Mouse (Mus musculus): ENCODE measurements around the gene Sh3bgrl3. TPM values are rescaled to one million over a fixed set of nuclear protein-coding genes. Genes with fewer than 3 reads are reported as not detected.

Gene Sh3bgrl3
- polyA plus RNA-seq, 1 experiment from 2014 or later = 397 TPM

DNA sequence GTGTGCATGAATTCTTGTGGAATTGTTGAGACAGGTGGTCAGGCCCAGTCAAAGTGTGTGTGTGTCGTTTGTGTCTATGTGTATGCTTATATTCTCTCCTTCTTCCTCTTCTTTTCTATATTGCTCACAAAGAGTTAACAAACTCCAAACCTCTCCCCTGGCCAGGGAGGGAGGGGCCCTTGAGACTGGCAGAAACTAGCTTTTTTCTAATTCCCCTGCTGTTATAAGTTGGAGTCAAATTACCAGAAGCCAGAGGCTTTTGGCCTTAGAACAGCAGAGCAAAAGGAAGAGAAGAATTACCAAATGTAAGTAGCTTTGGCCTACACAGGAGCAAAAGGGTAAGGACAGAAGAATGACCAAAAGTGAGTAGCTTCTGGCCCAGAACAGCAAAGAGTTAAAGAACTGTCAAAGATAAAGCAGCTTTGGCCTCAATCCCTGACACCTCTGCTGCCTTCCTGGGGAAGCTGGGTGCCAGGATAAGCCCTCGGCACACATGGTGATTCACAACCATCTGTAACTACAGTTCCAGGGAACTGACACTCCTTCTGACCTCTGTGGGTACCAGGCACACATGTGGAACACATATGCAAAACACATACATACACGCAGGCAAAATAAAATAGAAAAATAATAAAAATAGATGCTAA is 7.8 kb upstream of the Sh3bgrl3 start:
- WGBS = 41% methylated on average over 3 of the region's 3 CpGs
- Histone ChIP-seq H3K9me3 (replicated peaks; ENCODE audit: control insufficient read depth, low read length) (no peaks in the 10 kb centered on the region), H3K4me3 (replicated peaks; ENCODE audit: low read length) (no peak overlapping the region), H3K27me3 (ENCODE audit: control insufficient read depth, insufficient read depth, low read length) (no peaks in the 10 kb centered on the region), H3K27ac (ENCODE audit: low read length) (no peak overlapping the region), H3K4me1 (ENCODE audit: control insufficient read depth, insufficient read depth, low read length) (peaks cover 5% of the 10 kb centered on the region; the same call in 1 of the 2 replicates), H3K4me2 (ENCODE audit: low read depth, low read length) (no peak overlapping the region), H3K9ac (ENCODE audit: low read length) (no peak overlapping the region), H3K36me3 (ENCODE audit: control insufficient read depth, insufficient read depth, low read length) (no peaks in the 10 kb centered on the region)
- ATAC-seq (ENCODE audit: insufficient read depth, low FRiP score) = no peak

DNA sequence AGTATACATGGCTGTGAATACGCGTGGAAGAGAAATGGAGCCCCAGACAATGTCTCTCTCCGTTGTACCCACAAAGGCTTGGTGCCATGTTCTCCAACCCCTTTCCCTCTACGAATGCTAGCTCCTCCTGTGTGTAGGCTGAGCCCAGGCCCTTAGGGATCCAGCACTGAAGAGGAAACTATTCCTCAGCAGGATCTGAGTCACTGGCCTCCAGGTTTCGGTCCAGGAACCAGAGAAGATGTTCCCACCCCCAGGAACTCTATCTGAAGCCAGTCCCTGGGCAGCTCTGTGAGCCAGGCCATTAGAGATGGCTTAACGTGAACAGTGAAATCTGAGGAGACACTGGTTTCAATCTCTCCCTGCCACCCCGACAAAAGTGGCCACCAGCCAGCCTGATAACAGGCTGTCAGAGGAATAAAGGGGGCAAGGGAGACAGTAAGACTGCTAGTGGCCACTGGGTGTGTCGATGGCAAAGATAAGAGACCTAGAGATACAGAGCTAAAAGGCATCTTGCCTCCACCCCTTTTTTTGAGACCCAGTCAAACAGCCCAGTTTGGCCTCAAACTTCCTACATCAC is 4.0 kb upstream of the Sh3bgrl3 start:
- Histone ChIP-seq H3K36me3 (ENCODE audit: control insufficient read depth, insufficient read depth, low read length) (no peaks in the 10 kb centered on the region), H3K9me3 (replicated peaks; ENCODE audit: control insufficient read depth, low read length) (no peaks in the 10 kb centered on the region), H3K4me2 (ENCODE audit: low read depth, low read length) (no peak overlapping the region), H3K4me3 (replicated peaks; ENCODE audit: low read length) (no peak overlapping the region), H3K4me1 (ENCODE audit: control insufficient read depth, insufficient read depth, low read length) (peaks cover 17% of the 10 kb centered on the region), H3K9ac (ENCODE audit: low read length) (no peak overlapping the region), H3K27me3 (ENCODE audit: control insufficient read depth, insufficient read depth, low read length) (no peaks in the 10 kb centered on the region), H3K27ac (ENCODE audit: low read length) (0 out of 2 replicates have a peak overlapping the region, but pooled peaks have one; percentile 26)
- 59% methylated on average over 8 of the region's 8 CpGs for WGBS
- ATAC-seq (ENCODE audit: insufficient read depth, low FRiP score) = no peak

DNA sequence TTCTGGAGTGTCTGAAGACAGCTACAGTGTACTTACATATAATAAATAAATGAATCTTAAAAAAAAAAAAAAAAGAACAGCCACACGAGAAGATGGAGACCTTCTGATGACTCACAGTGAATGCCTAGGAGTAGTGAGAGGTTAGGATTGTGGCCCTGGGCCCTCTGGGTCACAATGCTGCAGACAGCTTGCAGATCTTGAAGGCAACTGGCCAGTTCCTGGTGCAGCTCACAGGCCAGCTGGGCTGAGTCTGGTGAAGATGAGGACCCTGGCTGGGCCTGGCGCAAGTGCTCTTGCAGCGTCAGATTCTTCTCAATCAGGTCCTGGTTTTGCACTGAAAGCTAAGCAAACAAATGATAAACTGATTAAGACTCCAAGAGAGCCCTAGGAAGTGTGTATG is 3.5 kb upstream of the Sh3bgrl3 start:
- no peak overlapping the region for H3K4me2 ChIP-seq (ENCODE audit: low read depth, low read length)
- H3K27me3 ChIP-seq (ENCODE audit: control insufficient read depth, insufficient read depth, low read length) = no peaks in the 10 kb centered on the region
- H3K36me3 ChIP-seq (ENCODE audit: control insufficient read depth, insufficient read depth, low read length) = no peaks in the 10 kb centered on the region
- ATAC-seq (ENCODE audit: insufficient read depth, low FRiP score) = no peak
- WGBS = 72% methylated on average over 3 of the region's 3 CpGs
- H3K9ac ChIP-seq (ENCODE audit: low read length) = no peak overlapping the region
- peaks cover 22% of the 10 kb centered on the region for H3K4me1 ChIP-seq (ENCODE audit: control insufficient read depth, insufficient read depth, low read length)
- H3K27ac ChIP-seq (ENCODE audit: low read length) = 0 out of 2 replicates have a peak overlapping the region, but pooled peaks have one; percentile 26
- H3K4me3 ChIP-seq (replicated peaks; ENCODE audit: low read length) = no peak overlapping the region
- H3K9me3 ChIP-seq (replicated peaks; ENCODE audit: control insufficient read depth, low read length) = no peaks in the 10 kb centered on the region

DNA sequence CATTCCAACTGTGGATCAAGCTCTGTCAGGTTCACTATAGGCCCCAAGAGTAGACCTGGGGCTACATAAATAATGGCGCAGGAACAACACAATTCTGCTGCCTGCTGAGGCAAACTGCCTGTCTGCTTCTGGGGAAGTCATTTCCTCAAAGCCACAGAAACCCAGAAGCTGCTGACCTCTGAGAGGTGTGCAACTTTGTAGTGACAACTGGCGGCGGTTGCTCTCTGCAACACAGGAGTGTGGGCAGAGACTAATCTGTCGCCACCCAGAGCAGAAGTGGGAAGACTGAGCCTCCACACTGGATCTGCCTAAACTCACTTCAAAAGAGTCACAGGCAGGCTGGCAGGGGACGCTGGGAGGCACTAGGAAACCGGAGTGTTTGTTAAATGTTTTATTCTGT is 893 bp upstream of the Sh3bgrl3 start:
- H3K27me3 ChIP-seq (ENCODE audit: control insufficient read depth, insufficient read depth, low read length) = no peaks in the 10 kb centered on the region
- H3K27ac ChIP-seq (ENCODE audit: low read length) = peak overlapping the region; percentile 98
- no peak for ATAC-seq (ENCODE audit: insufficient read depth, low FRiP score)
- peak overlapping the region; percentile 93 for H3K9ac ChIP-seq (ENCODE audit: low read length)
- no peaks in the 10 kb centered on the region for H3K36me3 ChIP-seq (ENCODE audit: control insufficient read depth, insufficient read depth, low read length)
- peak overlapping the region; percentile 87 for H3K4me3 ChIP-seq (replicated peaks; ENCODE audit: low read length)
- peak overlapping the region; percentile 80 for H3K4me2 ChIP-seq (ENCODE audit: low read depth, low read length)
- H3K9me3 ChIP-seq (replicated peaks; ENCODE audit: control insufficient read depth, low read length) = no peaks in the 10 kb centered on the region
- WGBS = 37% methylated on average over 6 of the region's 6 CpGs
- peaks cover 26% of the 10 kb centered on the region for H3K4me1 ChIP-seq (ENCODE audit: control insufficient read depth, insufficient read depth, low read length)

DNA sequence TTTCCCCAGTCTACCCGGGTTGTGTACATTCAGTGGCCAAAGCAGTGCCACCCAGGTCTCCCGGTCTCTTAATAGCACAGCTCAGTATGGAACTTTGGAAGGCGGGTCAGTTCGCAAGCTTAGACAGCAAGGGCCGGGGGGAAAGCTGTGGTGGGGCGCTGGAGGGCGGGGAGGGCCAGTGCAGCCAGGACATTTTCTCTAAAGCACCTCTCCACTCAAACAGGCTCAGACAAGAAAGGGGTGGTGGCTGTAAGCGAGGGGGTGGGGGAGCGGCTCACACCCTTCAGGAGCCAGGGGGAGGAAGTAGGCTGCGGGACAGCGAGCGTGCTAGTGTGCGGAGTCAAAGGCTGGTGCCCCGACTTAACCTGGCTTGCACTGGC is 384 bp upstream of the Sh3bgrl3 start:
- Histone ChIP-seq H3K9me3 (replicated peaks; ENCODE audit: control insufficient read depth, low read length) (no peaks in the 10 kb centered on the region), H3K9ac (ENCODE audit: low read length) (peak overlapping the region; percentile 93), H3K27ac (ENCODE audit: low read length) (peak overlapping the region; percentile 98), H3K4me1 (ENCODE audit: control insufficient read depth, insufficient read depth, low read length) (peaks cover 26% of the 10 kb centered on the region), H3K27me3 (ENCODE audit: control insufficient read depth, insufficient read depth, low read length) (no peaks in the 10 kb centered on the region), H3K36me3 (ENCODE audit: control insufficient read depth, insufficient read depth, low read length) (no peaks in the 10 kb centered on the region), H3K4me2 (ENCODE audit: low read depth, low read length) (peak overlapping the region; percentile 80), H3K4me3 (replicated peaks; ENCODE audit: low read length) (peak overlapping the region; percentile 87)
- peak; percentile 77 for ATAC-seq (ENCODE audit: insufficient read depth, low FRiP score)
- 2% methylated on average over 14 of the region's 14 CpGs for WGBS

DNA sequence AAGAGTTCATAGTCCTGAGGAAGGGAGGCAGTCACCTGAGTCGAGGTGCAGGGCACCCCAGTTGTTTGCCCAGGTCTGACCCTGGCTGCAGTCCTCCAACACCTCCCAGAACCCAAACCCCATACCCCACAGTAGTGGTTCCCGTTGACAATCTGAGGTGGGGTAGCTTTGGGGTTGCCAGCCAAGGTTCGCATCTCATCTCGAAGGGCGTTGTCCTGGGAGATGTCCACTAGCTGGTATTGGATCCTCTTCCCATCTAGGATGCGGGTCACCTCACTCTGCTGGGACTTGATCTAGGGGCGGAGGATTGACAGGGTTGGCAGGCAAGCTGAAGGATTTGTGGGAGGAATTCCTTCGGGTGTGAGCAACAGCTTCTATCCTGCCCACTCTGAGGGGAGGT is 796 bp downstream of the Sh3bgrl3 start:
- peak overlapping the region; percentile 87 for H3K4me3 ChIP-seq (replicated peaks; ENCODE audit: low read length)
- H3K4me2 ChIP-seq (ENCODE audit: low read depth, low read length) = peak overlapping the region; percentile 80
- peak overlapping the region; percentile 98 for H3K27ac ChIP-seq (ENCODE audit: low read length)
- H3K9me3 ChIP-seq (replicated peaks; ENCODE audit: control insufficient read depth, low read length) = no peaks in the 10 kb centered on the region
- H3K36me3 ChIP-seq (ENCODE audit: control insufficient read depth, insufficient read depth, low read length) = no peaks in the 10 kb centered on the region
- WGBS = 51% methylated on average over 8 of the region's 8 CpGs
- H3K4me1 ChIP-seq (ENCODE audit: control insufficient read depth, insufficient read depth, low read length) = peaks cover 26% of the 10 kb centered on the region
- H3K9ac ChIP-seq (ENCODE audit: low read length) = peak overlapping the region; percentile 93
- no peak for ATAC-seq (ENCODE audit: insufficient read depth, low FRiP score)
- no peaks in the 10 kb centered on the region for H3K27me3 ChIP-seq (ENCODE audit: control insufficient read depth, insufficient read depth, low read length)

DNA sequence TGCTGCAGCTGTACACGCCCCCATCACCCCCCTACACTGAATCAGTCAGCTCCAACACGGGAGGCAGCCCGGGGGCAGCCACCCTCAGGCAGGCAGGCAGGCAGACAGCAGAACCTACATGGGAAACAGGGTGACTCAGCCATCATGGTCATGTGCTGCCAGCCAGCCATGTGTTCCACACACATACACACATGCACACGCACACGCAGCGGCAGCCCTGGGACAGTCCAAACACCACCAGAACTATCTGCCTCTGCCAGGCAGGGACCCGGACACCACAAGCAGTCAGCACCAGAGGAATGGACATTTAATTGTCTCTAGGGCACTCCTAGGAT is 1.5 kb downstream of the Sh3bgrl3 start:
- Histone ChIP-seq H3K9ac (ENCODE audit: low read length) (0 out of 2 replicates have a peak overlapping the region, but pooled peaks have one; percentile 7), H3K36me3 (ENCODE audit: control insufficient read depth, insufficient read depth, low read length) (no peaks in the 10 kb centered on the region), H3K4me2 (ENCODE audit: low read depth, low read length) (peak overlapping the region; percentile 80), H3K27ac (ENCODE audit: low read length) (no peak overlapping the region), H3K9me3 (replicated peaks; ENCODE audit: control insufficient read depth, low read length) (no peaks in the 10 kb centered on the region), H3K4me1 (ENCODE audit: control insufficient read depth, insufficient read depth, low read length) (peaks cover 32% of the 10 kb centered on the region), H3K4me3 (replicated peaks; ENCODE audit: low read length) (0 out of 2 replicates have a peak overlapping the region, but pooled peaks have one; percentile 87), H3K27me3 (ENCODE audit: control insufficient read depth, insufficient read depth, low read length) (no peaks in the 10 kb centered on the region)
- no peak for ATAC-seq (ENCODE audit: insufficient read depth, low FRiP score)
- 81% methylated on average over 7 of the region's 7 CpGs for WGBS

DNA sequence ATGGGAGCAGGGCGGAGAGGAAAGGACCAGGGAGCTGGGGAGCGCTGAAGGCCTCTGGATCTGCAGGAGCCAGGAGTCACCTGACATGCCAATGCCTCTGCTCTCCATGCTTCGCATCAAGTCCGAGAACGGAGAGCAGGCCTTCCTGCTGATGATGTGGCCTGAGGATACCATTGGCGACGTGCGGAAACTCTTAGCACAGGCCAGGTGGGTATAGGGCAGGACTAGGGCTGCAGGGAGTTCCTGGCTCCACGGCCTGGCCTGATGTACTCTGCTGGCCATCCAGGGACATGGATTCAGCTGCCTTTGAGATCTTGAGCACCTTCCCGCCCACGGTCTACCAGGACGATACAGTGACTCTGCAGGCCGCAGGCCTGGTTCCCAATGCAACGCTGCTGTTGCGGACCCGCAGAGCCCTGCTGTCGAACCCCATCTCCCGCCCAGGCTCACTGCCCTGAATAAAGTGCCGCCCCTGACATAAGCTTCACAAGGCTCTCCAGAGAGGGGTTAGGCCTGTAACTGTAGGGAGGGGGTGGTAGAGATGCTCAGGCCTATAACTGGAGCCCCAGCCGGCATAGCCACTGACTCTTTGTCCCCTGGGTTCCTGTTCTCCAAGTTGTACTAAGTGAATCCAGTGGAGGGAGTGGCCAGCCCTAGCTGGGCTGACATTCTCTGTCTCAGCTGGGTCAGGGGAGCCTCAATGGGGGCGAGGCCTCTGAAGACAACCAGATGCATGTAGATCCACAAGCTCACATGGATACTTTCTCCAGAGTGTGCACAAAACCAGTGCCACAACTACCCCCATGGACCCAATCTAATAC is 2.1 kb downstream of the Sh3bgrl3 start:
- Histone ChIP-seq H3K4me1 (ENCODE audit: control insufficient read depth, insufficient read depth, low read length) (peaks cover 35% of the 10 kb centered on the region), H3K9ac (ENCODE audit: low read length) (no peak overlapping the region), H3K4me2 (ENCODE audit: low read depth, low read length) (no peak overlapping the region; the same call in 1 of the 2 replicates), H3K36me3 (ENCODE audit: control insufficient read depth, insufficient read depth, low read length) (no peaks in the 10 kb centered on the region), H3K27ac (ENCODE audit: low read length) (no peak overlapping the region), H3K4me3 (replicated peaks; ENCODE audit: low read length) (no peak overlapping the region), H3K9me3 (replicated peaks; ENCODE audit: control insufficient read depth, low read length) (no peaks in the 10 kb centered on the region), H3K27me3 (ENCODE audit: control insufficient read depth, insufficient read depth, low read length) (no peaks in the 10 kb centered on the region)
- WGBS = 86% methylated on average over 21 of the region's 21 CpGs
- ATAC-seq (ENCODE audit: insufficient read depth, low FRiP score) = no peak
